ENCODE assay signal across 9 mouse cellular contexts in genomic region chr9:108203015-108203414, GRCm38 (mm10). TPM values are rescaled to one million over a fixed set of nuclear protein-coding genes. Genes with fewer than 3 reads are reported as not detected.
DNase-seq lines count a peak whose midpoint lies in the region; ATAC-seq and TF ChIP-seq lines count a peak whose summit lies in the region.
"Had no signal": no experiment of that assay in that cellular context is flagged by ENCODE, and none has a peak within 500 bp of the region (broad histone marks: within the 10 kb centered on the region; RNA-seq: fewer than 3 reads in every experiment).

No protein-coding gene starts in this region.

- no peak overlapping the region for H3K4me2 ChIP-seq in midbrain, embryonic 14.5 days (ENCODE audit: low read length)
- no peak overlapping the region for H3K4me2 ChIP-seq in midbrain, embryonic 16.5 days (ENCODE audit: low read length)
- H3K4me2 ChIP-seq: hindbrain, embryonic 15.5 days had no signal

- peak; percentile 86 for DNase-seq in midbrain, embryonic 14.5 days
- peak; percentile 85 for DNase-seq in adrenal gland, postnatal 14 days
- peak; percentile 95 for DNase-seq in induced T-regulatory cell, adult 2 months (ENCODE audit: low read depth)
- DNase-seq in liver, adult 2 months (ENCODE audit: extremely low read depth, low read depth, low spot score), result peak; percentile 67
- peak; percentile 30 for DNase-seq in ovary, adult 18-20 months (ENCODE audit: low spot score)
- peak; percentile 90 for DNase-seq in thymus, postnatal 4 days

- no peak overlapping the region for H3K9ac ChIP-seq in midbrain, embryonic 14.5 days (replicated peaks; ENCODE audit: low read length)
- no peak overlapping the region for H3K9ac ChIP-seq in midbrain, embryonic 16.5 days (ENCODE audit: low read depth, low read length)
- no peak overlapping the region for H3K9ac ChIP-seq in liver, adult 2 months (ENCODE audit: low read depth, low read length)
- H3K9ac ChIP-seq: hindbrain, embryonic 15.5 days had no signal

- 45% methylated on average over 13 of the region's 13 CpGs for WGBS in midbrain, embryonic 14.5 days
- 38% methylated on average over 13 of the region's 13 CpGs for WGBS in midbrain, embryonic 16.5 days
- WGBS in liver, adult 2 months, result 16% methylated on average over 13 of the region's 13 CpGs

- H3K79me2 ChIP-seq in liver, adult 2 months (ENCODE audit: control insufficient read depth, insufficient read depth, low read length), result no peaks in the 10 kb centered on the region

- H3K4me1 ChIP-seq in midbrain, embryonic 14.5 days (ENCODE audit: control insufficient read depth, insufficient read depth, low read length), result peaks cover 23% of the 10 kb centered on the region
- H3K4me1 ChIP-seq in midbrain, embryonic 16.5 days (ENCODE audit: control insufficient read depth, insufficient read depth, low read length), result peaks cover 23% of the 10 kb centered on the region
- H3K4me1 ChIP-seq in liver, adult 2 months (ENCODE audit: control insufficient read depth, insufficient read depth, low read length), result peaks cover 4% of the 10 kb centered on the region; the same call in 1 of the 2 replicates

- no peak overlapping the region for H3K27ac ChIP-seq in midbrain, embryonic 14.5 days (replicated peaks; ENCODE audit: low read depth, low read length)
- no peak overlapping the region for H3K27ac ChIP-seq in midbrain, embryonic 16.5 days (ENCODE audit: low read length)
- H3K27ac ChIP-seq in liver, adult 2 months (replicated peaks; ENCODE audit: insufficient read depth, low read depth, low read length), result no peak overlapping the region
- H3K27ac ChIP-seq: hindbrain, embryonic 15.5 days had no signal

- no peaks in the 10 kb centered on the region for H3K9me3 ChIP-seq in midbrain, embryonic 14.5 days (ENCODE audit: control insufficient read depth, low read length)
- no peaks in the 10 kb centered on the region for H3K9me3 ChIP-seq in midbrain, embryonic 16.5 days (replicated peaks; ENCODE audit: control insufficient read depth, low read length, poor library complexity, severe bottlenecking)
- H3K9me3 ChIP-seq: hindbrain, embryonic 15.5 days had no signal

- no peak for ATAC-seq in midbrain, embryonic 14.5 days (ENCODE audit: low FRiP score, low TSS enrichment)
- no peak for ATAC-seq in midbrain, embryonic 16.5 days
- ATAC-seq in erythroblast, adult 5-6 weeks (replicated peaks; ENCODE audit: low FRiP score, poor library complexity, severe bottlenecking), result peak; percentile 58

- TF ChIP-seq CTCF in liver, adult 2 months (IDR thresholded peaks at IDR 0.05; ENCODE audit: low read depth, low read length), result peak; percentile 30; the same call in 1 of the 2 replicates

- no peaks in the 10 kb centered on the region for H3K27me3 ChIP-seq in midbrain, embryonic 14.5 days (ENCODE audit: control insufficient read depth, insufficient read depth, low read length)
- H3K27me3 ChIP-seq in midbrain, embryonic 16.5 days (ENCODE audit: control insufficient read depth, insufficient read depth, low read depth, low read length), result no peaks in the 10 kb centered on the region
- no peaks in the 10 kb centered on the region for H3K27me3 ChIP-seq in liver, adult 2 months (ENCODE audit: control insufficient read depth, insufficient read depth, low read length)
- H3K27me3 ChIP-seq: hindbrain, embryonic 15.5 days had no signal

- H3K36me3 ChIP-seq in midbrain, embryonic 14.5 days (ENCODE audit: control insufficient read depth, insufficient read depth, low read length), result peaks cover 14% of the 10 kb centered on the region
- H3K36me3 ChIP-seq in midbrain, embryonic 16.5 days (ENCODE audit: control insufficient read depth, insufficient read depth, low read length), result peaks cover 9% of the 10 kb centered on the region
- peaks cover 4% of the 10 kb centered on the region; the same call in 1 of the 2 replicates for H3K36me3 ChIP-seq in liver, adult 2 months (ENCODE audit: control insufficient read depth, insufficient read depth, low read length)

- no peak overlapping the region for H3K4me3 ChIP-seq in midbrain, embryonic 14.5 days (replicated peaks; ENCODE audit: low read depth, low read length)
- no peak overlapping the region for H3K4me3 ChIP-seq in midbrain, embryonic 16.5 days (ENCODE audit: low read depth, low read length)
- H3K4me3 ChIP-seq in liver, adult 2 months (ENCODE audit: insufficient read depth, low read depth, low read length), result no peak overlapping the region
- H3K4me3 ChIP-seq: hindbrain, embryonic 15.5 days had no signal

- no peak for TF ChIP-seq POLR2A in liver, adult 2 months (IDR thresholded peaks at IDR 0.05; ENCODE audit: extremely low read depth, insufficient read depth, low read length)

RNA-seq across cellular contexts. Expression of gene Bsn, which starts 12.8 kb away (rescaled TPM):
- polyA plus RNA-seq in midbrain, embryonic 14.5 days (2014; fragmentation: Nextera tagmentation; extraction: Ambion mirVana), result 14.2 and 14.7 TPM in 2 replicates
- 8.6 and 10.1 TPM in 2 replicates for polyA plus RNA-seq in midbrain, embryonic 16.5 days (2015; fragmentation: Nextera tagmentation; extraction: Ambion mirVana)
- 2.9 TPM in 2 replicates for total RNA-seq in adrenal gland, postnatal 14 days (2021)
- 0.38 and 1.0 TPM in 2 replicates for total RNA-seq in erythroblast, adult 5-6 weeks (2015; ENCODE audit: low replicate concordance)
- total RNA-seq in erythroblast, adult 5-6 weeks (2017; ENCODE audit: low replicate concordance), result 1.3 and 2.0 TPM in 2 replicates
- under 0.01 TPM in 2 replicates for total RNA-seq in liver, adult 2 months (2014; rRNA removed)
- under 0.01 TPM in 1 of 2 replicates, not detected in the other for polyA plus RNA-seq in liver, adult 2 months (2012; rRNA removed)

Comparison
In these comparisons a context has a peak if more than half of its experiments do, and no peak if none do; other contexts are left out.
1. DNase-seq: peak in every context shown above with its lines; median percentile 95 in induced T-regulatory cell, adult 2 months; 90 in thymus, postnatal 4 days; 86 in midbrain, embryonic 14.5 days; 85 in adrenal gland, postnatal 14 days; 67 in liver, adult 2 months; 30 in ovary, adult 18-20 months.